Mouse (Mus musculus): Measurements from ENCODE around the gene 4930524B15Rik. TPM values are rescaled to one million over a fixed set of nuclear protein-coding genes. Genes with fewer than 3 reads are reported as not detected.
"Not testable (repeated sequence)": the region's sequence is repeated elsewhere in the genome, so short reads cannot be mapped to it uniquely, and the experiment has no call there.

Gene 4930524B15Rik
- polyA plus RNA-seq, 1 experiment from 2014 or later, result 0.11 TPM

DNA sequence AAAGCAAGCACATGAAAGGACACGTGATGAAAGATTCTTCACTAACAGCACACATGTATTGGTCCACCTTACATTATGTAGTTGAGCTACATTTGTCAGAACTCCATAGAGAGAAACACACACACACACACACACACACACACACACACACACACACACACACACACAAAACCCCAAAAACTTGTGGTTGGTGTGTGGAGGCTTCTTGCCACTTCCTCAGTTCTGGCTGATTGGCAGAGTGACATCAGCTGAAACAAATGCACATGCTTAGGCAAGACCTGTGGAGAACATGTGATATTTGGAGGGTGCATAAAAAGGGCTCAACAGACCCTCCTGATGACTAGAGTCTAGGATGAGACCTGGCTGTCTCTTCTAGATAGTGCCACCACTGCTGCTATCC lies 1.4 kb upstream of the 4930524B15Rik start:
- Histone ChIP-seq H3K36me3 (no peaks in the 10 kb centered on the region), H3K9me3 (replicated peaks) (no peaks in the 10 kb centered on the region; the same call in 1 of the 2 replicates), H3K27ac (replicated peaks) (no peak overlapping the region), H3K4me3 (no peak overlapping the region), H3K4me1 (peaks cover 8% of the 10 kb centered on the region), H3K27me3 (ENCODE audit: low read depth, poor library complexity, severe bottlenecking) (no peaks in the 10 kb centered on the region)
- no peak for DNase-seq (ENCODE audit: low spot score)
- WGBS, result 90% methylated on average over 1 of the region's 1 CpGs

DNA sequence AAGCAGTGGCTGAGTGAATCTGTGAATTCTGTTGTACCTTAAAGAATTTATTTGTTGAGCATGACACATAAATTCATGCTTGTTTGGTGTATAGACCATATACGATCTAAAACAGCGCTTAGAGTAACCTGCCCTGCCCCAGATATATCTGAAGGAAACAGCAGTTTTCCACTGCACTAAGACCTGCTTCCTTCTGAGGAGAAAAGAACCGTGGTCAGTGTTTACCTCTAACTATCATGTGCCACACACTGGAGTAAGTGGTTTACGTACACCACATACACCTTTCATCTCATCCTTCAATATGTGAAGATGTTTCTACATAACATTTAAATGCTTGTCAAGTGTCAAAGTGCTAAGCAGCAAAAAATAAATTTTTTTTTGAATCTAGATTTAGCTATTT lies 8.7 kb downstream of the 4930524B15Rik start:
- 89% methylated on average over 4 of the region's 4 CpGs for WGBS
- H3K4me3 ChIP-seq, result no peak overlapping the region

DNA sequence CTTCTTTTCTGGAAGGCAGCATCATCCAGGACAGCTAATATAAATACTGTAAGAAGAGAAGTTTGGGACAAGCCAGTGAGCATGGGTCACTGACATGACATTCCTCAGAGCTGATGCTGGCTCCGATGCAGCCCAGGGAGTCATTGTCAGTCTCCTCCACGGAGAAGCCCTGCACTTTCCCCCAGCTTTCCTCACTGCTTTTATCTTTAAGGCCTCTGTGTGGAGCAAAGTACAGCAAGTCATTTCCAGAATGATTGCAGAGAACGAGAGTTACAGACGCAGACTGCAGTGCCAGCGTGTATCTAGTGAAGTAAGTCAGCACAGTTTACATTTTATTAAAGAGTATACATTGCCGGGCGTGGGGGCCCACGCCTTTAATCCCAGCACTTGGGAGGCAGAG lies 9.4 kb downstream of the 4930524B15Rik start:
- DNase-seq (ENCODE audit: low spot score), result no peak
- Histone ChIP-seq H3K9me3 (replicated peaks) (peaks cover 8% of the 10 kb centered on the region), H3K4me1 (no peaks in the 10 kb centered on the region), H3K4me3 (no peak overlapping the region), H3K36me3 (no peaks in the 10 kb centered on the region), H3K27ac (replicated peaks) (no peak overlapping the region), H3K27me3 (ENCODE audit: low read depth, poor library complexity, severe bottlenecking) (no peaks in the 10 kb centered on the region)
- 71% methylated on average over 8 of the region's 8 CpGs for WGBS

More for the DNA sequence above, 8.7 kb downstream of the 4930524B15Rik start:
- H3K27ac ChIP-seq (replicated peaks), result no peak overlapping the region
- peaks cover under 1% of the 10 kb centered on the region; the same call in 1 of the 2 replicates for H3K9me3 ChIP-seq (replicated peaks)
- H3K4me1 ChIP-seq, result no peaks in the 10 kb centered on the region
- H3K36me3 ChIP-seq, result no peaks in the 10 kb centered on the region
- no peaks in the 10 kb centered on the region for H3K27me3 ChIP-seq (ENCODE audit: low read depth, poor library complexity, severe bottlenecking)
- no peak for DNase-seq (ENCODE audit: low spot score)

DNA sequence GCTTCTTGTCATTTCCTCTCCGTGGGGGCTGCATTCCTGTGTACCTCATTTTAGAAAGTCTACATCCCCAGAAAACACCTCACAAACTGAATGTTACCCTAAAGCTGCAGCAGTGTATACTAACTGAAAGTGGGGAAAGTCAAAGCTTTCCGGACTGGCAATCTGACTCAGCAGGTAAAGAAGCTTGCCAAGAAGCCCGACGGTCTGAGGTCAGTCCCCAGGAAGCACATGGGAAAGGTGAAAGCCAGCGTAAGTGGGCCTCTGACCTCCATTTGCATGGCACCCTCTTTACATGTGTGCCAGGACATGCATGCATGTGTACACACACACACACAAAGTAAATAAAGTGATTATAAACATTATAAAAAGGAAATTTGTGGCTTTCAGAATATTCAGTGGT lies 10.3 kb downstream of the 4930524B15Rik start:
- H3K4me1 ChIP-seq, result no peaks in the 10 kb centered on the region
- H3K4me3 ChIP-seq, result no peak overlapping the region
- H3K27me3 ChIP-seq (ENCODE audit: low read depth, poor library complexity, severe bottlenecking), result no peaks in the 10 kb centered on the region
- no peak overlapping the region for H3K27ac ChIP-seq (replicated peaks)
- H3K36me3 ChIP-seq, result no peaks in the 10 kb centered on the region
- WGBS, result 82% methylated on average over 5 of the region's 5 CpGs
- no peak for DNase-seq (ENCODE audit: low spot score)
- peaks cover 16% of the 10 kb centered on the region for H3K9me3 ChIP-seq (replicated peaks)

DNA sequence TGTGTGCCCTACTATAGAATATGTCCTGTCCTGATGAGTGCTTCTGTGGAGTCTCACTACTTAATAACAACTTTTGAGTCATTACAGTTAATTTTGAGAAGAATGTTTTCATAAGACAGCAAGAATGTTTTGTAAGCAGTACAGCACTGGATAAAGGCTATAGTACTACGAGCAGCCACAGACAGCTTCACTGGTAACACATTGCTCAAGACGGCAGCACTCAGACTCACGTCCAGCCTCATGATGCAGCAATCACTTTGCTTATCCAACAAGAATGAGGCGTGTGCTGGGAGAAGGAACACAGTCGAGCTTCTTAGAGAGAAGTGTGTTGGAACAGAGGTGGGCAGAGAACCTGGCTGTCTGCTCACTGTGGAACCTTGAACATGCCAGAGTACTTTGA lies 10.7 kb downstream of the 4930524B15Rik start:
- H3K27ac ChIP-seq (replicated peaks), result no peak overlapping the region
- WGBS, result 81% methylated on average over 5 of the region's 5 CpGs
- peaks cover 19% of the 10 kb centered on the region for H3K9me3 ChIP-seq (replicated peaks)

DNA sequence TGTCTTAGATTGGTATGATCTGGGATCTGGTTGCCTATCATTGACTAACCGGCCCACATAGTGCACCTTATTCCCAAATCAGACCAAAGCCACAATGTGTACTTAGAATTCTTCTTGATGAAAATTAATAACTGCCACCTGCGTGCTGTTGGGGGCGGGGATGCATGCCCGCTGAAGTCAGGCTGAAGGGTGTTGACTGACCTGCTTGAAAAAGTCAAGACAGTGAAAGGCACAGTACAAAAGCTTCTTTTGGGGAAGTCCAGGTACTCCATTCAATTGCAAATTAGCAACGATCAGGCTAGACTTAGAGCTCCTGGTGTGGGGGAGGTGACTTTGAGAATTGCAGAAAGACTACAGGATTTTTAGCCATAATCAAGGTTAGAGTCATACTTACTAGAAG lies 14.7 kb downstream of the 4930524B15Rik start:
- DNase-seq (ENCODE audit: low spot score); H3K36me3 ChIP-seq; H3K4me3 ChIP-seq; H3K27me3 ChIP-seq (ENCODE audit: low read depth, poor library complexity, severe bottlenecking); H3K4me1 ChIP-seq; H3K27ac ChIP-seq (replicated peaks): not testable (repeated sequence)
- WGBS, result 87% methylated on average over 5 of the region's 5 CpGs
- peaks cover 29% of the 10 kb centered on the region for H3K9me3 ChIP-seq (replicated peaks)

More for the DNA sequence above, 10.7 kb downstream of the 4930524B15Rik start:
- H3K4me1 ChIP-seq, result no peaks in the 10 kb centered on the region
- H3K4me3 ChIP-seq, result no peak overlapping the region
- no peaks in the 10 kb centered on the region for H3K27me3 ChIP-seq (ENCODE audit: low read depth, poor library complexity, severe bottlenecking)
- H3K36me3 ChIP-seq, result no peaks in the 10 kb centered on the region
- DNase-seq (ENCODE audit: low spot score), result no peak

DNA sequence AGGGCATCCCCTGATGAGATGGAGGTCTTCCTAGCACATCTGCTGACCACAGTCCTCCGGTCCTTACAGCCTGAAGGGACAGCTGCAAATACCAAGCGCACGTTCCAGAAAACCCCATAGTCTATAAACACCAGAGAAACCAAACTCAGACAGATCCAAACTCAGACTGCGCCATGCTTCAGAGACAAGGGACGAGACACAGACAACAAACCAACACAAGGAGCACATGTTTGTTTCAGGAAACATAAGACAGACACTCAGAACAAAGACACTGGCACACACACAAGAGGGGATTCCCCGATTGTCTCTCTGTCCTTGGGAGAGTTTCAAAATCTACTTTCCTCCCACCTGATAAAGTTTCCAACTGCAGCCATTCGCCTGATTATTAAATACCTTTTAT lies 16.4 kb downstream of the 4930524B15Rik start:
- H3K36me3 ChIP-seq, result no peaks in the 10 kb centered on the region
- DNase-seq (ENCODE audit: low spot score), result no peak
- WGBS, result 91% methylated on average over 7 of the region's 7 CpGs
- no peak overlapping the region for H3K27ac ChIP-seq (replicated peaks)
- H3K9me3 ChIP-seq (replicated peaks), result peaks cover 29% of the 10 kb centered on the region
- no peaks in the 10 kb centered on the region for H3K4me1 ChIP-seq
- H3K4me3 ChIP-seq, result no peak overlapping the region
- H3K27me3 ChIP-seq (ENCODE audit: low read depth, poor library complexity, severe bottlenecking), result no peaks in the 10 kb centered on the region

DNA sequence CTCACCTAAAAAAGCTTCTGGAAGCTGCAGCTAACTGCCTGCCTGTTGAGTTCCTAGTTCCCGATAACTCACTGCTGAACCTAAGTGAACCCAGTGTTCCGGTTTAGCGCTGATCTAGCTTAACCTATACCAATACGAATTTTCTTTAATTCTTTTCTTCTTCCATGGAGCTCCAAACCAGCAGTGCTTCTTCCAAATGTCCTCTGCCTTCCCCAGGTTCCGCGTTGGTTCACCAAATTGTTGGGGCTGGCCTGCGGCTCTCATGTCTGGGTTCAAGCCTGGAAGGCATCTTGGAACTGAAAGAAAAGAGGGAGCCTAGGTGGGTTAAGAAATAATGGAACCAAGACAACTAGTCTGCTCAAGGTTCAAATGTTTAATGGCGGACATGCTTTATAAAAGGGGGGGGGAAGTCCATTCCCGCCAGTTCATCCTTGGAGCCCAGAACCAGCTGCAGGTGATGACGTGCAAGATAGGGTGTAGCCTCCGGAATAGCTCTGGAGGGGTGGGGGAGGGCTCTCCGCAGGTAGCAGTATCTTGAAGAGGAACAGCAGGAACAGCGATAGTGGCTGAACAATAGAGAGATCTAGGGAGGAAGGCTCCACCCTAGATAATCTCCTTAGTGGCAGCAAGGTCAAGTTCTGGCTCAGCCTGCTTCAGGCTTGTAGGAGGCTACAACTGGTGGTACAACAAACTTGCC lies 17.0 kb downstream of the 4930524B15Rik start:
- H3K9me3 ChIP-seq (replicated peaks), result peaks cover 29% of the 10 kb centered on the region
- 84% methylated on average over 13 of the region's 13 CpGs for WGBS

DNA sequence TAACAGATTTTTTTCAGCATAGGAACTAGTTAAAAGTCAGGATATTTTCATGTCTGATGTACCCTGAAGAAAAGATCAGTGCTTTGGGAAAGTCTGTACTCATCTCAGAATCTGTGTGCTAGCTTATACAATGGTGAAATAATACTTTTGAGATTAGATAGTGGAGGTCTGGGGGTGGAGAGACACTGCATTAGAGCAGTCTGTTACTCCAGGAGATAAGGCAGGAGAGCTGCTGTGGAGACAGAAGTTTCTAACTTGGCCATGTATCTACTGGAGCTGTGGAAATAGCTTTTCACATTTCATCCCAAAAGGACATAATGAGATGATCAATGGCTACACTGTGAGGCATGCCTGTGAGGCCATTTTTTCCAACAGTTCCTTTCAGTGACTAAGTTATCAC lies 17.9 kb downstream of the 4930524B15Rik start:
- Histone ChIP-seq H3K4me1 (no peaks in the 10 kb centered on the region), H3K36me3 (no peaks in the 10 kb centered on the region), H3K9me3 (replicated peaks) (peaks cover 29% of the 10 kb centered on the region), H3K4me3 (no peak overlapping the region), H3K27ac (replicated peaks) (no peak overlapping the region), H3K27me3 (ENCODE audit: low read depth, poor library complexity, severe bottlenecking) (no peaks in the 10 kb centered on the region)
- no peak for DNase-seq (ENCODE audit: low spot score)

More for the DNA sequence above, 17.0 kb downstream of the 4930524B15Rik start:
- H3K36me3 ChIP-seq; H3K4me3 ChIP-seq; H3K27ac ChIP-seq (replicated peaks); DNase-seq (ENCODE audit: low spot score); H3K27me3 ChIP-seq (ENCODE audit: low read depth, poor library complexity, severe bottlenecking); H3K4me1 ChIP-seq: not testable (repeated sequence)

DNA sequence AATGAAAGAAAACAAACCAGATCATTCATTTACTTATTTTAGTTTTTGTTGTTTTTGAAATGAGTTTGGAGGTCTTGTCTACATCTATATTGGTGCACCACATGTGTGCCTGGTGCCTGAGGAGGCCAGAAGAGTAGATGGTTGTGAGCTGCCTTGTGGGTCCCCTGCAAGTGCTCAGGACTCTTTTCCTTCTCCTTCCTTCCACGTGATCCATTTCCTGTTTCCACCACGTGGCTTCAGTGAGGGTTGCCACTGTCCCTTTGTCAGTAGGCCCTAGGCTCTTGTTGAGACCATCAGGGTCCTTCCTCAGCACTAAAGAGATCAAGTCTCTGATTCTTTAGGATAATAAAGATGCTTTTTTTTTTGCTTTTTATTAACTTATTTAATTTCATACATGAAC lies 19.4 kb downstream of the 4930524B15Rik start:
- Histone ChIP-seq H3K27me3 (ENCODE audit: low read depth, poor library complexity, severe bottlenecking) (no peaks in the 10 kb centered on the region), H3K36me3 (no peaks in the 10 kb centered on the region), H3K4me3 (no peak overlapping the region), H3K9me3 (replicated peaks) (peaks cover 21% of the 10 kb centered on the region), H3K27ac (replicated peaks) (no peak overlapping the region), H3K4me1 (no peaks in the 10 kb centered on the region)
- 68% methylated on average over 2 of the region's 2 CpGs for WGBS
- DNase-seq (ENCODE audit: low spot score), result no peak

DNA sequence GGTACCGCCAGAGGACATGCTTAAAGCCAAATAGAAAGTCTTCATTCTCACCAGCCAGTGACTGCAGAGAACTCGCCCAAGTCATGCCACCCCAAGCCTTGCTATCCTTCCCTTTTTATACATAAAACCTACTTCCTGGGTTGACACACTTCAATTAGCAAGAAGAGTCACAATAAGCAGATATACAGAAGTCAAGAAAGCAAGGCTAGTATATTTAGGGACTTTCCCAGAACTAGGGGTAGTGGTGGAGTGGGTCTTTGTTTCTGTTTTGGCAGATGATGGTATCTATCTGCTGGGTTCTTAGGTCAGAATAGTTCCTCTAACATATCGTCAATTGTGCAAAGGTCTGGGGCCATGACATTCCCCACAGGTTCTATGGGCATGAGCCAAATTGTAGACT lies 27.1 kb downstream of the 4930524B15Rik start:
- Histone ChIP-seq H3K36me3 (no peaks in the 10 kb centered on the region), H3K4me3 (no peak overlapping the region), H3K27ac (replicated peaks) (no peak overlapping the region), H3K4me1 (no peaks in the 10 kb centered on the region), H3K9me3 (replicated peaks) (no peaks in the 10 kb centered on the region), H3K27me3 (ENCODE audit: low read depth, poor library complexity, severe bottlenecking) (no peaks in the 10 kb centered on the region)
- WGBS, result 90% methylated on average over 3 of the region's 3 CpGs
- DNase-seq (ENCODE audit: low spot score), result no peak

DNA sequence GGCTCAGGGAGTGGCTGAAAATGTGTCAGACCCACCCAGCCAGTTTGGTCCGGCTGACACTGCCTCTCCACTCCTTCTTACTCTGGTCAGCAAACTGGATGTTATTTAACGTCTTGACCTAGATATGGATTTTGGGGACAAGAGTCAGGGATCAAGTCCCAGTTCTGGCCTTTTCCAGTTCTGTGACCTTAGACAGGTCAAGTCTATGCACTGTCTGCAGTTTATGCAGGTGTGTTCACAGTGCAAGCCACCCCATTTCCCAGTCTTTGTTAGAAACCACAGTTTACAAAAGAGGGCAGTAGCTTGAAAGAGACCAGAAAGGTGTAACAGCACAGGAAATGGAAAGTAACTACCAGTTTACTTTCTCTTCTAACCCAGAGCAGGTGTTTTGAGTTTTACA lies 34.3 kb downstream of the 4930524B15Rik start:
- H3K27ac ChIP-seq (replicated peaks), result peak overlapping the region; percentile 71
- WGBS, result 52% methylated on average over 2 of the region's 2 CpGs

DNA sequence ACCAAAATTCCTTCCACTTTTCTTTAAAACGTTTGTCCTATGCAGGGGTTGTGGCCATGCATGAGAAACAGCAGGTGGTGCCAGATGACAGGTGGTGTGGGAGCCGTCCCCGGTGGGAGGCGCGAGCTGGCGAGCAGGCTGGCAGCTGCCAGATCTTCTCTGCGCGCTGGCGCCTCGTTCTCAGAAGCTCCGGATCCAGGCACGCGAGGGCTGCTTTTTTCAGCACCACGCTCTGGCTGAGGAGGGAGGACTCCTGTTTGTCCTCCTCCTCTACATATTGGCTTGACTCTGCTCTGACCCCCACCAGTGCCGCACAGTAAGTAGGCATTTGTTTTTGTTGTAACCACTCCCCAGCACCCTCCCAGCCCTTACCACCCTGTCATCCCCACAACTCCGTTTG lies 34.9 kb downstream of the 4930524B15Rik start, which contains the start of gene Nsg2:
Nsg2 (plus strand) TSS at position 183 of the 400 bp plus-strand sequence.
- H3K4me3 ChIP-seq, result peak within 1 kb of the TSS; percentile 53
- peaks cover 47% of the 10 kb centered on the region for H3K4me1 ChIP-seq
- under 1% methylated on average over 16 of the region's 16 CpGs for WGBS
- H3K36me3 ChIP-seq, result peaks cover 20% of the 10 kb centered on the region
- H3K27me3 ChIP-seq (ENCODE audit: low read depth, poor library complexity, severe bottlenecking), result 0 out of 2 replicates have a peak, but pooled peaks cover 4% of the 10 kb centered on the region
- H3K27ac ChIP-seq (replicated peaks), result peak within 1 kb of the TSS; percentile 88
- no peaks in the 10 kb centered on the region for H3K9me3 ChIP-seq (replicated peaks)
- peak; percentile 82 for DNase-seq (ENCODE audit: low spot score)

More for the DNA sequence above, 34.3 kb downstream of the 4930524B15Rik start:
- no peak for DNase-seq (ENCODE audit: low spot score)
- H3K4me3 ChIP-seq, result no peak overlapping the region; the same call in 1 of the 2 replicates
- peaks cover 47% of the 10 kb centered on the region for H3K4me1 ChIP-seq
- H3K9me3 ChIP-seq (replicated peaks), result no peaks in the 10 kb centered on the region
- H3K36me3 ChIP-seq, result peaks cover 14% of the 10 kb centered on the region
- 0 out of 2 replicates have a peak, but pooled peaks cover 4% of the 10 kb centered on the region for H3K27me3 ChIP-seq (ENCODE audit: low read depth, poor library complexity, severe bottlenecking)

Data from midbrain, embryonic 10.5 days (tissue).